Mouse (Mus musculus) retina, adult 2 months (tissue): Measurements from ENCODE around the gene Gm49321.

Experiments
- DNase-seq: peaks from one replicate; pipeline ENCODE4 v3.0.0-alpha.2; 2012; ENCODE audit warnings: low read depth, low spot score

The Gm49321 gene

GRCm38 (mm10) chr12:73937353-73937752 lies at the start of gene Gm49321:
Gene Gm49321, plus strand, starts transcription at chr12:73937653.
- DNase-seq = no peak

- no peak for DNase-seq
These were observed 49.3 kb upstream of the Gm49321 start for GRCm38 (mm10) chr12:73888003-73888783.

GRCm38 (mm10) chr12:73889571-73889970 lies 47.9 kb upstream of the Gm49321 start:
- DNase-seq = no peak

- no peak for DNase-seq
These were observed 47.4 kb upstream of the Gm49321 start for GRCm38 (mm10) chr12:73890086-73890485.

GRCm38 (mm10) chr12:73892616-73893015 lies 44.8 kb upstream of the Gm49321 start:
- no peak for DNase-seq

GRCm38 (mm10) chr12:73894838-73895237 lies 42.6 kb upstream of the Gm49321 start:
- no peak for DNase-seq

- no peak for DNase-seq
These were observed 41.8 kb upstream of the Gm49321 start for GRCm38 (mm10) chr12:73895674-73896073.

GRCm38 (mm10) chr12:73896471-73896870 lies 41.0 kb upstream of the Gm49321 start:
- no peak for DNase-seq

- DNase-seq = no peak
These were observed 39.2 kb upstream of the Gm49321 start for GRCm38 (mm10) chr12:73898281-73898680.

- DNase-seq = no peak
These were observed 33.1 kb upstream of the Gm49321 start for GRCm38 (mm10) chr12:73904133-73904934.

- no peak for DNase-seq
These were observed 32.4 kb upstream of the Gm49321 start for GRCm38 (mm10) chr12:73905041-73905440.

- no peak for DNase-seq
These were observed 31.9 kb upstream of the Gm49321 start for GRCm38 (mm10) chr12:73905555-73905954.

- no peak for DNase-seq
These were observed 30.3 kb upstream of the Gm49321 start for GRCm38 (mm10) chr12:73907079-73907672.

GRCm38 (mm10) chr12:73907673-73908150 lies 29.7 kb upstream of the Gm49321 start:
- peak; percentile 94 for DNase-seq

- no peak for DNase-seq
These were observed 29.0 kb upstream of the Gm49321 start for GRCm38 (mm10) chr12:73908274-73909012.

- DNase-seq = no peak
These were observed 28.4 kb upstream of the Gm49321 start for GRCm38 (mm10) chr12:73909013-73909575.

GRCm38 (mm10) chr12:73918479-73918878 lies 19.0 kb upstream of the Gm49321 start:
- DNase-seq = no peak

GRCm38 (mm10) chr12:73930266-73930665 lies 7.2 kb upstream of the Gm49321 start:
- DNase-seq = no peak

- no peak for DNase-seq
These were observed 6.2 kb upstream of the Gm49321 start for GRCm38 (mm10) chr12:73931274-73931673.

- no peak for DNase-seq
These were observed 2.9 kb upstream of the Gm49321 start for GRCm38 (mm10) chr12:73934528-73934927.

- no peak for DNase-seq
These were observed 2.1 kb downstream of the Gm49321 start for GRCm38 (mm10) chr12:73939542-73939941.
